Mouse (Mus musculus) heart, adult 2 months (tissue): ENCODE measurements around the gene Rnf34. TPM values are rescaled to one million over a fixed set of nuclear protein-coding genes. Genes with fewer than 3 reads are reported as not detected.

Experiments used
- DNase-seq, 2 experiments: peaks; one replicate each; pipeline ENCODE4 v3.0.0; 2021
- H3K27ac ChIP-seq: fragments of 200-600 bp; 2 replicates; pipeline ENCODE4 v1.8.1; 2022
- H3K27me3 ChIP-seq: fragments of 200-500 bp; 2 replicates; pipeline ENCODE4 v1.6.1; 2012; ENCODE audit warnings: mild to moderate bottlenecking, low read length, inconsistent platforms, mixed read lengths; ENCODE audit not compliant: control insufficient read depth, insufficient read depth
- H3K36me3 ChIP-seq: fragments of 200-500 bp; 2 replicates; pipeline ENCODE4 v1.6.1; 2012; ENCODE audit warnings: low read length, inconsistent platforms; ENCODE audit not compliant: control insufficient read depth, insufficient read depth
- H3K4me1 ChIP-seq: fragments of 200-500 bp; 2 replicates; pipeline ENCODE4 v1.6.1; 2011; ENCODE audit warnings: low read length; ENCODE audit not compliant: control insufficient read depth, insufficient read depth
- H3K4me3 ChIP-seq: fragments of 200-600 bp; 2 replicates; pipeline ENCODE4 v1.8.1; 2022
- H3K79me2 ChIP-seq: fragments of 200-500 bp; replicated peaks from 2 replicates; pipeline ENCODE4 v1.6.1; 2012; ENCODE audit warnings: mild to moderate bottlenecking, inconsistent platforms, low read length, moderate library complexity, mixed read lengths; ENCODE audit not compliant: control insufficient read depth, insufficient read depth
- H3K9ac ChIP-seq: fragments of 200-500 bp; 2 replicates; pipeline ENCODE4 v1.6.1; 2012; ENCODE audit warnings: low read depth, mild to moderate bottlenecking, control low read depth, inconsistent platforms, low read length, mixed read lengths
- CTCF ChIP-seq: fragments of 200-600 bp; IDR thresholded peaks from 2 replicates; pipeline ENCODE4 v1.8.1; 2022; ENCODE audit warnings: antibody characterized with exemption, mild to moderate bottlenecking, moderate library complexity
- EP300 ChIP-seq: fragments of 200-500 bp; IDR thresholded peaks from 2 replicates; pipeline ENCODE4 v1.6.1; 2011; ENCODE audit warnings: low read depth, low read length, control low read depth; ENCODE audit not compliant: insufficient read depth
- POLR2A ChIP-seq: fragments of 200-500 bp; IDR thresholded peaks from 2 replicates; pipeline ENCODE4 v1.6.1; 2011; ENCODE audit warnings: mild to moderate bottlenecking, low read depth, low read length, control low read depth; ENCODE audit not compliant: insufficient read depth
- WGBS: fragments of 180-500 bp; shearing (Covaris S2); methylation state at CpG from one replicate; pipeline ENCODE4 v1.1.7; 2018; 5-methylcytosine and 5-hydroxymethylcytosine counted together
- intact Hi-C: fragments of 180-260 bp; cut with DNase I; formaldehyde crosslinking; loops from one replicate; pipeline ENCODE4 v1.15.1; 2025
- polyA plus RNA-seq: library from polyadenylated mRNA; depleted of rRNA; stranded (reverse); fragments of >200 nt; gene quantifications from 2 replicates; pipeline ENCODE4 v1.2.3, GENCODE M21; 2012
- total RNA-seq, 2 experiments: library from RNA; stranded (reverse); gene quantifications; 2 replicates each; pipeline ENCODE4 v1.2.3; 2021

The Rnf34 gene
- total and polyA plus RNA-seq, 3 experiments, result 10.5 to 33.3 (median 26.1) TPM

- no peaks in the 10 kb centered on the region for H3K27me3 ChIP-seq
- no peak overlapping the region for H3K4me3 ChIP-seq
- TF ChIP-seq POLR2A, result no peak
- peak; percentile 69 for TF ChIP-seq CTCF
- peak; percentile 68; the same call in 1 of the 2 replicates for TF ChIP-seq EP300
- no peak overlapping the region for H3K27ac ChIP-seq
- H3K4me1 ChIP-seq, result no peaks in the 10 kb centered on the region
- DNase-seq, result peak; percentile 60 to 76
- peaks cover 3% of the 10 kb centered on the region for H3K36me3 ChIP-seq
- WGBS, result 87% methylated on average over 9 of the region's 9 CpGs
- H3K9ac ChIP-seq, result no peak overlapping the region
- H3K79me2 ChIP-seq, result no peaks in the 10 kb centered on the region
- intact Hi-C loops, result loop anchor here (2.0 to 10.0 kb wide), 3 partner anchors 41 to 243 kb away; partner anchors contain the start of gene Rnf34
These were observed 38.3 kb upstream of the Rnf34 start for GRCm38 (mm10) chr5:122811364-122812079.

DNA sequence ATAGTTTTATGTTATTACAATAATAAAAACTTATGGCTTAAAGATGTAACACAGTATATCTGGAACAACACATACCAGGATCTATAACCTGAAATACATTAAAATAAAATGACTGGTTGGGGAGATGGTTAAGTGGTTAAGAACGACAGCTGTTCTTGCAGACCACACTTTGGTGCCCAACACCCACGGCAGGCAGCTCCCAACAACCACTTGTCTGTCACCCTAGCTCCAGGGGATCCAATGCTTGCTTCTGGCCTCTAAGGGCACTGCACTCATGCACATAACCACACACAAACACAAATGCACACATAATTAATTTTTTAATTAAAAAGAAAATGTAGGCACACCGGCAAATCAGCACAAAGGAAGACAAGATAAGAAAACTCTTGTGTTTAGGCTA, 37.1 kb upstream of the Rnf34 start:
- no peak for TF ChIP-seq CTCF
- Histone ChIP-seq H3K9ac (no peak overlapping the region), H3K27me3 (no peaks in the 10 kb centered on the region), H3K79me2 (no peaks in the 10 kb centered on the region), H3K27ac (no peak overlapping the region), H3K36me3 (peaks cover 3% of the 10 kb centered on the region), H3K4me3 (no peak overlapping the region), H3K4me1 (no peaks in the 10 kb centered on the region)
- intact Hi-C loops, result loop anchor here (2.0 to 10.0 kb wide), 3 partner anchors 40 to 242 kb away; partner anchors contain the start of gene Rnf34
- no peak for DNase-seq
- 75% methylated on average over 3 of the region's 3 CpGs for WGBS

DNA sequence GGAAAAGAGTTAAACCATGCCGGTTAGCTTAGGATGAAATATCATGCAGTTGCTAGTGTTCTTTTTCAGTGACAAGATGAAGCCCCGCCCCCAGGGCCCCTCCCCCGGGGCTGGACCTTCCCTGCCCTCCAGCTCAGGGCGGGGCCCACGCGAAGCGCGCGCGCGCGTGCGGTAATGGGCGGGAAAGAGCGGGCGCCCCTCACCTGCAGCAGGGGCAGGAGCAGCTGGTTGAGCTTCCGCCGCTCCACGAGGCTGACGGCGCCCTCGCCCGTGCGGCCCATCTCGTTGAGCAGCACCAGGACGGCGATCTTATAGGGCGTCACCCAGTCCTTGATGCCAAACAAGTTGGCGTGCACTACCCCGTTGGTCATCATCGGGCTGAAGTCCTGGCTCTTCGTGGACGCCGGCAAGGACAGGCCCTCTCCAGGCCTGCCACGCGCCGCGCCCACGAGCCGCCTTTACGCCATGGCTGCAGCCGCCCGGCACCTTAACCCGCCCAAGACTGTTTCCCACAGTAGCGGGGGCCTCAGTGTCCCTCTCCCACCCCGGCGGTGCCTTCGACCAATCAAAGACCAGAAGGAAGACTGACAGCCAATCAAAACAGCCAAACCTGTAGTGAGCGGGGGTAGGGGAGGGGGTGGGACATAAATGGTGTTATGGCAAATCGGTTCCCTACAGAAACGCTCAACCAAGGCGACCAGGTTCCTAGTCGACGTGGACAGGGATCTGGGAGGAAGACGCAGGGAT, 28.9 kb upstream of the Rnf34 start, which contains the start of gene Anapc5:
Gene Anapc5, minus strand, starts transcription at position 563 of the 747 bp plus-strand sequence.
- H3K4me3 ChIP-seq, result peak within 1 kb of the TSS; percentile 96
- TF ChIP-seq POLR2A, result peak; percentile 90
- no peak for TF ChIP-seq CTCF
- peak; percentile 81 for TF ChIP-seq EP300
- no peaks in the 10 kb centered on the region for H3K4me1 ChIP-seq
- no peaks in the 10 kb centered on the region for H3K79me2 ChIP-seq
- under 1% methylated on average over 54 of the region's 55 CpGs for WGBS
- intact Hi-C loops, result loop anchor here (1.0 to 5.0 kb wide), 2 partner anchors 28 to 81 kb away; no protein-coding TSS in a partner anchor
- H3K9ac ChIP-seq, result peak within 1 kb of the TSS; percentile 79
- H3K27me3 ChIP-seq, result no peaks in the 10 kb centered on the region
- peak; percentile 92 to 94 for DNase-seq
- 0 out of 2 replicates have a peak, but pooled peaks cover 2% of the 10 kb centered on the region for H3K36me3 ChIP-seq
- H3K27ac ChIP-seq, result peak within 1 kb of the TSS; percentile 97

- 0 out of 2 replicates have a peak, but pooled peaks cover 2% of the 10 kb centered on the region for H3K36me3 ChIP-seq
- no peak for DNase-seq
- intact Hi-C loops, result loop anchor here (1.0 to 5.0 kb wide), 2 partner anchors 28 to 81 kb away; no protein-coding TSS in a partner anchor
- H3K27me3 ChIP-seq, result no peaks in the 10 kb centered on the region
- peak overlapping the region; percentile 97 for H3K27ac ChIP-seq
- H3K4me1 ChIP-seq, result no peaks in the 10 kb centered on the region
- H3K9ac ChIP-seq, result peak overlapping the region; percentile 56
- 0% methylated on average over 10 of the region's 10 CpGs for WGBS
- TF ChIP-seq CTCF (no peak), EP300 (no peak), POLR2A (no peak)
- no peaks in the 10 kb centered on the region for H3K79me2 ChIP-seq
- H3K4me3 ChIP-seq, result peak overlapping the region; percentile 96
These were observed 28.3 kb upstream of the Rnf34 start for GRCm38 (mm10) chr5:122821524-122821885.

DNA sequence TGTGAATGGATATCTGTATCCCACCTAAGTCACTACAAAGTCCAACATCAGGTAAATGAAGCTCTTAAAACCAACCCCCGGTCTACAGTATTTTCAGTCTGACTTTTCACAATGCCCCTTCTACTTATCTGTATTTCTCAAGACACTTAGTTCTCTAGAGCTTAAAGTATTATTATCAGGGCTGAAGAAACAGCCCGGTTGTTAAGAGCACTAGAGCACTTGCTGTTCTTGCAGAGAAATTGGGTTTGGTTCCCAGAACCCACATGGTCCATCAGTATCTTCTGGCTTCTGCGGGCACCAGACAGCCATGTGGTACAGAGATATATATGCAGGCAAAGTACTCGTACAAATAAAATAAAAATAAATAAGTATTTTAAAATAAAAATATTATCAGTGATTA, 27.4 kb upstream of the Rnf34 start:
- H3K27ac ChIP-seq, result no peak overlapping the region
- H3K36me3 ChIP-seq, result 0 out of 2 replicates have a peak, but pooled peaks cover 2% of the 10 kb centered on the region
- no peaks in the 10 kb centered on the region for H3K79me2 ChIP-seq
- H3K9ac ChIP-seq, result no peak overlapping the region
- TF ChIP-seq CTCF (no peak), POLR2A (no peak), EP300 (no peak)
- no peaks in the 10 kb centered on the region for H3K27me3 ChIP-seq
- no peak for DNase-seq
- H3K4me3 ChIP-seq, result no peak overlapping the region
- no peaks in the 10 kb centered on the region for H3K4me1 ChIP-seq
- WGBS, result 82% methylated on average over 4 of the region's 4 CpGs
- intact Hi-C loops, result loop anchor here (5.0 kb wide), 1 partner anchor 80 kb away; no protein-coding TSS in a partner anchor
